Mouse (Mus musculus) C2C12 (cell line): ENCODE data around the gene Crebl2.

Experiments
- CTCF ChIP-seq: IDR thresholded peaks from one replicate; pipeline ENCODE4 v1.5.1; 2011; ENCODE audit not compliant: control insufficient read depth, insufficient read depth, insufficient read length
- MYOD1 ChIP-seq: IDR thresholded peaks from one replicate; pipeline ENCODE4 v1.6.1; 2011; ENCODE audit warnings: low read depth; ENCODE audit not compliant: control insufficient read depth, insufficient read length

DNA sequence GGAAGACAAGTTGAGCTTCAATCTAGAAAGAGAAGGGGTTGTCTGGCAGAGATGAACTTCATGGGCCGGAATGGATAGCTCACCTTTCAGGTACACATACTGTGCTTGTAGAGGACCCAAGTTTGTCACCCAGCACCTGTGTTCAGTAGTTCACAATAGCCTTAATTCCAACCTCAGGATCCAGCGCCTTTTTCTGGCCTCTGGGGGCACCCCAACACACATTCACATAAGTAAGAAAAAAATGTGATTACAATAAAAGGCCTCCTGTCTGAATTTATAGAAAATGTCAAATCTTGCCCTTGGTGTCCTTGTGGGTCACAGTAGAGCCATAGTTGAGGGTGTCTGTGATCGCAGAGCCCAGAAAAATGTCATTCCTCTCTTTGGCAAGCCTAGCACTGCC lies 37.4 kb downstream of the Crebl2 start:
- TF ChIP-seq CTCF (no peak), MYOD1 (no peak)
